Mouse (Mus musculus) heart, adult 2 months (tissue): ENCODE results near the gene Gm21897. TPM values are rescaled to one million over a fixed set of nuclear protein-coding genes. Genes with fewer than 3 reads are reported as not detected.
"Not testable (repeated sequence)": the region's sequence is repeated elsewhere in the genome, so short reads cannot be mapped to it uniquely, and the experiment has no call there.

Experiments used
- DNase-seq, 2 experiments: peaks; one replicate each; pipeline ENCODE4 v3.0.0; 2021
- H3K27ac ChIP-seq: fragments of 200-600 bp; 2 replicates; pipeline ENCODE4 v1.8.1; 2022
- H3K27me3 ChIP-seq: fragments of 200-500 bp; 2 replicates; pipeline ENCODE4 v1.6.1; 2012; ENCODE audit warnings: mild to moderate bottlenecking, low read length, inconsistent platforms, mixed read lengths; ENCODE audit not compliant: control insufficient read depth, insufficient read depth
- H3K36me3 ChIP-seq: fragments of 200-500 bp; 2 replicates; pipeline ENCODE4 v1.6.1; 2012; ENCODE audit warnings: low read length, inconsistent platforms; ENCODE audit not compliant: control insufficient read depth, insufficient read depth
- H3K4me1 ChIP-seq: fragments of 200-500 bp; 2 replicates; pipeline ENCODE4 v1.6.1; 2011; ENCODE audit warnings: low read length; ENCODE audit not compliant: control insufficient read depth, insufficient read depth
- H3K4me3 ChIP-seq: fragments of 200-600 bp; 2 replicates; pipeline ENCODE4 v1.8.1; 2022
- H3K79me2 ChIP-seq: fragments of 200-500 bp; replicated peaks from 2 replicates; pipeline ENCODE4 v1.6.1; 2012; ENCODE audit warnings: mild to moderate bottlenecking, inconsistent platforms, low read length, moderate library complexity, mixed read lengths; ENCODE audit not compliant: control insufficient read depth, insufficient read depth
- H3K9ac ChIP-seq: fragments of 200-500 bp; 2 replicates; pipeline ENCODE4 v1.6.1; 2012; ENCODE audit warnings: low read depth, mild to moderate bottlenecking, control low read depth, inconsistent platforms, low read length, mixed read lengths
- CTCF ChIP-seq: fragments of 200-600 bp; IDR thresholded peaks from 2 replicates; pipeline ENCODE4 v1.8.1; 2022; ENCODE audit warnings: antibody characterized with exemption, mild to moderate bottlenecking, moderate library complexity
- EP300 ChIP-seq: fragments of 200-500 bp; IDR thresholded peaks from 2 replicates; pipeline ENCODE4 v1.6.1; 2011; ENCODE audit warnings: low read depth, low read length, control low read depth; ENCODE audit not compliant: insufficient read depth
- POLR2A ChIP-seq: fragments of 200-500 bp; IDR thresholded peaks from 2 replicates; pipeline ENCODE4 v1.6.1; 2011; ENCODE audit warnings: mild to moderate bottlenecking, low read depth, low read length, control low read depth; ENCODE audit not compliant: insufficient read depth
- WGBS: fragments of 180-500 bp; shearing (Covaris S2); methylation state at CpG from one replicate; pipeline ENCODE4 v1.1.7; 2018; 5-methylcytosine and 5-hydroxymethylcytosine counted together
- intact Hi-C: fragments of 180-260 bp; cut with DNase I; formaldehyde crosslinking; loops from one replicate; pipeline ENCODE4 v1.15.1; 2025
- long read RNA-seq: library from polyadenylated mRNA; stranded (forward); transcript quantifications from one replicate; pipeline ENCODE4 v2.0.0, GENCODE M21; 2021
- polyA plus RNA-seq: library from polyadenylated mRNA; depleted of rRNA; stranded (reverse); fragments of >200 nt; gene quantifications from 2 replicates; pipeline ENCODE4 v1.2.3, GENCODE M21; 2012; rRNA removed
- total RNA-seq, 2 experiments: library from RNA; stranded (reverse); gene quantifications; 2 replicates each; pipeline ENCODE4 v1.2.3; 2021

Gene Gm21897
- total RNA-seq (not detected), polyA plus RNA-seq (not detected in 2 replicates)
- long read RNA-seq, result 0 reads

GRCm38 (mm10) chr16:15317158-15317557 lies at the start of gene Gm21897:
Gene Gm21897 (plus strand): TSS chr16:15317458.
- H3K27me3 ChIP-seq, H3K4me3 ChIP-seq, H3K4me1 ChIP-seq, H3K27ac ChIP-seq, H3K36me3 ChIP-seq, intact Hi-C loops, H3K79me2 ChIP-seq, H3K9ac ChIP-seq, DNase-seq: not testable (repeated sequence)
- no CpG with 5 or more reads among the region's 4 CpGs for WGBS

GRCm38 (mm10) chr16:15272291-15272690 lies 45.0 kb upstream of the Gm21897 start:
- H3K4me3 ChIP-seq, result no peak overlapping the region
- no peak overlapping the region for H3K27ac ChIP-seq
- no peaks in the 10 kb centered on the region for H3K79me2 ChIP-seq
- no peak overlapping the region for H3K9ac ChIP-seq
- intact Hi-C loops, result no loop called here
- H3K4me1 ChIP-seq, result no peaks in the 10 kb centered on the region; the same call in 1 of the 2 replicates
- WGBS, result 28% methylated on average over 1 of the region's 1 CpGs
- DNase-seq, result no peak
- TF ChIP-seq CTCF, result no peak
- TF ChIP-seq POLR2A, result no peak
- no peak for TF ChIP-seq EP300
- no peaks in the 10 kb centered on the region for H3K36me3 ChIP-seq
- H3K27me3 ChIP-seq, result no peaks in the 10 kb centered on the region

GRCm38 (mm10) chr16:15277461-15277860 lies 39.8 kb upstream of the Gm21897 start:
- no peaks in the 10 kb centered on the region for H3K79me2 ChIP-seq
- intact Hi-C loops, result no loop called here
- H3K9ac ChIP-seq, result no peak overlapping the region
- no peaks in the 10 kb centered on the region; the same call in 1 of the 2 replicates for H3K4me1 ChIP-seq
- no peak overlapping the region for H3K27ac ChIP-seq
- TF ChIP-seq CTCF (no peak), POLR2A (no peak), EP300 (no peak)
- H3K27me3 ChIP-seq, result no peaks in the 10 kb centered on the region
- no peaks in the 10 kb centered on the region for H3K36me3 ChIP-seq
- no peak for DNase-seq
- no peak overlapping the region for H3K4me3 ChIP-seq

- no peak overlapping the region for H3K9ac ChIP-seq
- DNase-seq, result no peak
- no peaks in the 10 kb centered on the region for H3K79me2 ChIP-seq
- H3K27ac ChIP-seq, result no peak overlapping the region
- WGBS, result 55% methylated on average over 3 of the region's 3 CpGs
- no peaks in the 10 kb centered on the region for H3K4me1 ChIP-seq
- intact Hi-C loops, result no loop called here
- no peaks in the 10 kb centered on the region for H3K27me3 ChIP-seq
- H3K4me3 ChIP-seq, result no peak overlapping the region
- H3K36me3 ChIP-seq, result no peaks in the 10 kb centered on the region
- TF ChIP-seq EP300, result no peak
- no peak for TF ChIP-seq POLR2A
- no peak for TF ChIP-seq CTCF
These were observed 24.2 kb upstream of the Gm21897 start for GRCm38 (mm10) chr16:15293041-15293440.

- Histone ChIP-seq H3K36me3 (no peaks in the 10 kb centered on the region), H3K4me3 (no peak overlapping the region), H3K27me3 (no peaks in the 10 kb centered on the region), H3K9ac (no peak overlapping the region), H3K4me1 (no peaks in the 10 kb centered on the region), H3K27ac (no peak overlapping the region), H3K79me2 (no peaks in the 10 kb centered on the region)
- no peak for DNase-seq
- 73% methylated on average over 1 of the region's 1 CpGs for WGBS
- intact Hi-C loops, result no loop called here
- TF ChIP-seq EP300 (no peak), CTCF (no peak), POLR2A (no peak)
These were observed 23.0 kb upstream of the Gm21897 start for GRCm38 (mm10) chr16:15294289-15294688.

- Histone ChIP-seq H3K4me3 (no peak overlapping the region), H3K36me3 (no peaks in the 10 kb centered on the region), H3K4me1 (no peaks in the 10 kb centered on the region), H3K9ac (no peak overlapping the region), H3K27ac (no peak overlapping the region), H3K79me2 (no peaks in the 10 kb centered on the region), H3K27me3 (no peaks in the 10 kb centered on the region)
- TF ChIP-seq CTCF, result peak; percentile 61
- no peak for TF ChIP-seq EP300
- 71% methylated on average over 8 of the region's 8 CpGs for WGBS
- DNase-seq, result no peak
- intact Hi-C loops, result loop anchor here (1.0 kb wide), 1 partner anchor 594 kb away; no protein-coding TSS in a partner anchor
These were observed 22.2 kb upstream of the Gm21897 start for GRCm38 (mm10) chr16:15294911-15295659.
